Comparison of ENCODE assay signal across 10 mouse cellular contexts in genomic region chr9:65390752-65391612, GRCm38 (mm10). TPM values are rescaled to one million over a fixed set of nuclear protein-coding genes. Genes with fewer than 3 reads are reported as not detected.
DNase-seq lines count a peak whose midpoint lies in the region; ATAC-seq and TF ChIP-seq lines count a peak whose summit lies in the region.
"Had no signal": no experiment of that assay in that cellular context is flagged by ENCODE, and none has a peak within 500 bp of the region (broad histone marks: within the 10 kb centered on the region; RNA-seq: fewer than 3 reads in every experiment).

No protein-coding gene starts in this region.

- peak overlapping the region; percentile 54 for H3K4me2 ChIP-seq in forebrain, embryonic 12.5 days
- H3K4me2 ChIP-seq in kidney, postnatal 0 days (ENCODE audit: low read length) = peak overlapping the region; percentile 53

- DNase-seq in kidney, postnatal 0 days (ENCODE audit: low spot score) = peak; percentile 42
- DNase-seq in neural tube, embryonic 10.5 days (ENCODE audit: extremely low spot score, low spot score) = peak; percentile 42
- DNase-seq in spleen, postnatal 4 days (ENCODE audit: low spot score in 2 of 2) = no peak
- DNase-seq in urinary bladder, adult 2 months (ENCODE audit: low spot score) = no peak

- H3K9ac ChIP-seq in forebrain, embryonic 12.5 days = peak overlapping the region; percentile 3; the same call in 1 of the 2 replicates
- H3K9ac ChIP-seq in kidney, postnatal 0 days (ENCODE audit: low read depth, low read length) = peak overlapping the region; percentile 44; the same call in 1 of the 2 replicates

- no peak for ATAC-seq in erythroblast, adult 5-6 weeks (replicated peaks; ENCODE audit: low FRiP score, poor library complexity, severe bottlenecking)
- peak; percentile 41 for ATAC-seq in forebrain, embryonic 12.5 days (ENCODE audit: low FRiP score)
- peak; percentile 50 for ATAC-seq in kidney, postnatal 0 days (replicated peaks; ENCODE audit: low FRiP score, low read depth)

- no peak overlapping the region for H3K27ac ChIP-seq in forebrain, embryonic 12.5 days
- H3K27ac ChIP-seq in kidney, postnatal 0 days = no peak overlapping the region

- peaks cover 2% of the 10 kb centered on the region; the same call in 1 of the 2 replicates for H3K9me3 ChIP-seq in erythroblast, embryonic 14.5 days (ENCODE audit: control insufficient read depth, low read length)
- H3K9me3 ChIP-seq in E14TG2a.4 (ENCODE audit: low read length) = no peaks in the 10 kb centered on the region
- peaks cover 6% of the 10 kb centered on the region; the same call in 1 of the 2 replicates for H3K9me3 ChIP-seq in forebrain, embryonic 12.5 days
- no peaks in the 10 kb centered on the region for H3K9me3 ChIP-seq in kidney, postnatal 0 days (replicated peaks; ENCODE audit: low read length)

- TF ChIP-seq CTCF in E14TG2a.4 (conservative IDR thresholded peaks at IDR 0.05; ENCODE audit: low read length) = no peak
- TF ChIP-seq CTCF in kidney, postnatal 0 days (IDR thresholded peaks at IDR 0.05; ENCODE audit: low read depth) = no peak

- H3K4me3 ChIP-seq in erythroblast, embryonic 14.5 days (replicated peaks) = peak overlapping the region; percentile 21
- H3K4me3 ChIP-seq in E14TG2a.4 (replicated peaks; ENCODE audit: low read length) = peak overlapping the region; percentile 76
- H3K4me3 ChIP-seq in forebrain, embryonic 12.5 days (replicated peaks) = peak overlapping the region; percentile 40
- peak overlapping the region; percentile 34 for H3K4me3 ChIP-seq in kidney, postnatal 0 days (replicated peaks; ENCODE audit: low read depth, low read length)

- 18% methylated on average over 96 of the region's 96 CpGs for WGBS in forebrain, embryonic 12.5 days
- WGBS in kidney, postnatal 0 days = 17% methylated on average over 96 of the region's 96 CpGs

- H3K4me1 ChIP-seq in erythroblast, embryonic 14.5 days (ENCODE audit: control insufficient read depth) = 0 out of 2 replicates have a peak, but pooled peaks cover 2% of the 10 kb centered on the region
- peaks cover 15% of the 10 kb centered on the region for H3K4me1 ChIP-seq in E14TG2a.4 (replicated peaks; ENCODE audit: low read depth, low read length)
- peaks cover 5% of the 10 kb centered on the region for H3K4me1 ChIP-seq in forebrain, embryonic 12.5 days
- 0 out of 2 replicates have a peak, but pooled peaks cover under 1% of the 10 kb centered on the region for H3K4me1 ChIP-seq in kidney, postnatal 0 days (replicated peaks; ENCODE audit: insufficient read depth, low read length)

- H3K36me3 ChIP-seq in erythroblast, embryonic 14.5 days (ENCODE audit: control insufficient read depth) = no peaks in the 10 kb centered on the region
- H3K36me3 ChIP-seq in E14TG2a.4 (ENCODE audit: insufficient read depth, low read length) = no peaks in the 10 kb centered on the region
- no peaks in the 10 kb centered on the region for H3K36me3 ChIP-seq in forebrain, embryonic 12.5 days (replicated peaks)
- no peaks in the 10 kb centered on the region for H3K36me3 ChIP-seq in kidney, postnatal 0 days (ENCODE audit: insufficient read depth, low read length)

- peaks cover 46% of the 10 kb centered on the region for H3K27me3 ChIP-seq in erythroblast, embryonic 14.5 days (ENCODE audit: control insufficient read depth)
- peaks cover 75% of the 10 kb centered on the region for H3K27me3 ChIP-seq in E14TG2a.4 (ENCODE audit: insufficient read depth, low read length)
- H3K27me3 ChIP-seq in forebrain, embryonic 12.5 days = peaks cover 63% of the 10 kb centered on the region
- H3K27me3 ChIP-seq in kidney, postnatal 0 days (ENCODE audit: insufficient read depth, low read length) = peaks cover 8% of the 10 kb centered on the region; the same call in 1 of the 2 replicates

RNA-seq across cellular contexts. Expression of gene Kbtbd13, which starts 0.5 kb away (rescaled TPM):
- polyA plus RNA-seq in erythroblast, embryonic 14.5 days (2012) = not detected in 2 replicates
- not detected in 2 replicates for total RNA-seq in erythroblast, adult 5-6 weeks (2015; ENCODE audit: low replicate concordance)
- not detected in 2 replicates for total RNA-seq in erythroblast, adult 5-6 weeks (2017; ENCODE audit: low replicate concordance)
- 0.72 and 0.74 TPM in 2 replicates for polyA plus RNA-seq in forebrain, embryonic 12.5 days (2016; fragmentation: Nextera tagmentation; extraction: Ambion mirVana)
- polyA plus RNA-seq in kidney, postnatal 0 days (2015; fragmentation: Nextera tagmentation; extraction: Ambion mirVana) = 1.2 and 1.5 TPM in 2 replicates
- 1.4 and 1.5 TPM in 2 replicates for polyA plus RNA-seq in urinary bladder, adult 2 months (2012; rRNA removed)
- polyA plus RNA-seq: C2C12 had no signal

RNA-seq across cellular contexts. Expression of gene Rasl12, which starts 7.3 kb away (rescaled TPM):
- 0.03 TPM in 1 of 2 replicates, not detected in the other for polyA plus RNA-seq in erythroblast, embryonic 14.5 days (2012)
- not detected in 2 replicates for total RNA-seq in erythroblast, adult 5-6 weeks (2015; ENCODE audit: low replicate concordance)
- 0.14 TPM in 1 of 2 replicates, not detected in the other for total RNA-seq in erythroblast, adult 5-6 weeks (2017; ENCODE audit: low replicate concordance)
- 6.4 and 7.2 TPM in 2 replicates for polyA plus RNA-seq in forebrain, embryonic 12.5 days (2016; fragmentation: Nextera tagmentation; extraction: Ambion mirVana)
- polyA plus RNA-seq in kidney, postnatal 0 days (2015; fragmentation: Nextera tagmentation; extraction: Ambion mirVana) = 10.4 and 10.7 TPM in 2 replicates
- 25.6 and 28.8 TPM in 2 replicates for polyA plus RNA-seq in urinary bladder, adult 2 months (2012; rRNA removed)

RNA-seq across cellular contexts. Expression of gene Ubap1l, which starts 30.1 kb away (rescaled TPM):
- polyA plus RNA-seq in erythroblast, embryonic 14.5 days (2012) = 0.05 and 0.06 TPM in 2 replicates
- total RNA-seq in erythroblast, adult 5-6 weeks (2015; ENCODE audit: low replicate concordance) = not detected in 2 replicates
- total RNA-seq in erythroblast, adult 5-6 weeks (2017; ENCODE audit: low replicate concordance) = not detected in 2 replicates
- polyA plus RNA-seq in forebrain, embryonic 12.5 days (2016; fragmentation: Nextera tagmentation; extraction: Ambion mirVana) = 0.27 and 0.73 TPM in 2 replicates
- polyA plus RNA-seq in kidney, postnatal 0 days (2015; fragmentation: Nextera tagmentation; extraction: Ambion mirVana) = 0.08 and 0.10 TPM in 2 replicates
- 0.55 and 0.87 TPM in 2 replicates for polyA plus RNA-seq in urinary bladder, adult 2 months (2012; rRNA removed)

RNA-seq across cellular contexts. Expression of gene Slc51b, which starts 31.8 kb away (rescaled TPM):
- polyA plus RNA-seq in erythroblast, embryonic 14.5 days (2012) = not detected in 2 replicates
- total RNA-seq in erythroblast, adult 5-6 weeks (2015; ENCODE audit: low replicate concordance) = not detected in 2 replicates
- not detected in 2 replicates for total RNA-seq in erythroblast, adult 5-6 weeks (2017; ENCODE audit: low replicate concordance)
- polyA plus RNA-seq in forebrain, embryonic 12.5 days (2016; fragmentation: Nextera tagmentation; extraction: Ambion mirVana) = not detected in 2 replicates
- 33.4 and 36.0 TPM in 2 replicates for polyA plus RNA-seq in kidney, postnatal 0 days (2015; fragmentation: Nextera tagmentation; extraction: Ambion mirVana)
- not detected in 2 replicates for polyA plus RNA-seq in urinary bladder, adult 2 months (2012; rRNA removed)
- total RNA-seq: left cerebral cortex, postnatal 14 days had no signal
- polyA plus RNA-seq: C2C12 had no signal

RNA-seq across cellular contexts. Expression of gene Mtfmt, which starts 44.6 kb away (rescaled TPM):
- polyA plus RNA-seq in erythroblast, embryonic 14.5 days (2012) = 0.14 and 0.22 TPM in 2 replicates
- total RNA-seq in erythroblast, adult 5-6 weeks (2015; ENCODE audit: low replicate concordance) = 2.1 and 4.8 TPM in 2 replicates
- 1.2 and 2.5 TPM in 2 replicates for total RNA-seq in erythroblast, adult 5-6 weeks (2017; ENCODE audit: low replicate concordance)
- polyA plus RNA-seq in forebrain, embryonic 12.5 days (2016; fragmentation: Nextera tagmentation; extraction: Ambion mirVana) = 22.0 and 22.2 TPM in 2 replicates
- polyA plus RNA-seq in kidney, postnatal 0 days (2015; fragmentation: Nextera tagmentation; extraction: Ambion mirVana) = 19.2 and 20.6 TPM in 2 replicates
- 19.2 and 21.9 TPM in 2 replicates for polyA plus RNA-seq in urinary bladder, adult 2 months (2012; rRNA removed)

Comparison
In these comparisons a context has a peak if more than half of its experiments do, and no peak if none do; other contexts are left out.
1. H3K4me3 ChIP-seq: peak in every context shown above with its lines; median percentile 76 in E14TG2a.4; 40 in forebrain, embryonic 12.5 days; 34 in kidney, postnatal 0 days; 21 in erythroblast, embryonic 14.5 days.
2. DNase-seq: peak in kidney, postnatal 0 days (single experiment) and neural tube, embryonic 10.5 days (single experiment); none in spleen, postnatal 4 days (0 of 2) and urinary bladder, adult 2 months (single experiment).